Mouse (Mus musculus): ENCODE results near the gene Dnajc27. TPM values are rescaled to one million over a fixed set of nuclear protein-coding genes. Genes with fewer than 3 reads are reported as not detected.

Gene Dnajc27
- polyA plus RNA-seq, 1 experiment from 2014 or later, result 6.4 TPM

DNA sequence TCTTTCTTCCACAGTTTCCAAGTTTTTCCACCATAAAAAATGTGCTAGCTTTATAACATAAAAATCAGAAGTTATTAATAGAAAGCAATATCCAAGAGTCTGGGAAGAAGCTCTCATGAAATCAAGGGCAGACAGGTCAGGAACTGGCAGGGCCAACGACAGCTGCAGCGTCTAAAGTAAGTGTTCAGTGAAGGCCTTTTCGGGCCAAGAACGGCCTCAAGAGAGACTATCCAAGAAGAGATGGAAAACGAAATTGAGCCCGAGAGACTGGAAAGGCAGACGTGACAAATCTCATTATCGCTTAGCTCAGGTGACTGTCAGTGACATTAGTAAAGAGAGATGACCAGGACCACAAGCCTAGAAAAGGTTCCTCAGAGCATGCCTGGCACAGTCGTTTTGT, 24.1 kb upstream of the Dnajc27 start:
- Histone ChIP-seq H3K9ac (no peak overlapping the region), H3K4me2 (no peak overlapping the region), H3K9me3 (no peaks in the 10 kb centered on the region), H3K27ac (no peak overlapping the region), H3K36me3 (no peaks in the 10 kb centered on the region), H3K4me3 (no peak overlapping the region), H3K4me1 (no peaks in the 10 kb centered on the region), H3K27me3 (no peaks in the 10 kb centered on the region)
- 50% methylated on average over 9 of the region's 9 CpGs for WGBS
- ATAC-seq (ENCODE audit: borderline replicate concordance, extremely low read depth, low FRiP score, low TSS enrichment), result no peak

DNA sequence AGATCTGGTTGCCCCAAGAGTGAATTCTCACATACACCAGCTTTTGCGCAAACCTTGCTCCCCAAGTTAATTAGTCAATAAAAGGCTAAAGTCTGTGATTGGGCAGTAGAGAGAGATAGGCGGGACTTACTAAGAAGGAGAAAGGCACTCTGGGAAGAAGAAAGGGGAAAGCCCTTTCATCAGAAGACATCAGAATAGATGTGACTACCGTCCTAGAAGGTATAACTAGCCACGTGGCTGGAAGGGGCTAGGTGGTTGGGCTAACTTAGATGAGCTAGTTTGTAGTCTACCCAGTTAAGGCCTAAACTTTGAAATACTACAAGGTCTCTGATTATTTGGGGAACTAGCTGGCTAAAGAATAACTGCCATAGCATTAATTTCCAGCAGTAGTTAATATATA, 22.7 kb upstream of the Dnajc27 start:
- 83% methylated on average over 4 of the region's 4 CpGs for WGBS
- Histone ChIP-seq H3K27me3 (no peaks in the 10 kb centered on the region), H3K36me3 (no peaks in the 10 kb centered on the region), H3K9ac (no peak overlapping the region), H3K4me2 (no peak overlapping the region), H3K27ac (no peak overlapping the region), H3K4me3 (no peak overlapping the region), H3K9me3 (no peaks in the 10 kb centered on the region), H3K4me1 (no peaks in the 10 kb centered on the region)
- ATAC-seq (ENCODE audit: borderline replicate concordance, extremely low read depth, low FRiP score, low TSS enrichment), result no peak

DNA sequence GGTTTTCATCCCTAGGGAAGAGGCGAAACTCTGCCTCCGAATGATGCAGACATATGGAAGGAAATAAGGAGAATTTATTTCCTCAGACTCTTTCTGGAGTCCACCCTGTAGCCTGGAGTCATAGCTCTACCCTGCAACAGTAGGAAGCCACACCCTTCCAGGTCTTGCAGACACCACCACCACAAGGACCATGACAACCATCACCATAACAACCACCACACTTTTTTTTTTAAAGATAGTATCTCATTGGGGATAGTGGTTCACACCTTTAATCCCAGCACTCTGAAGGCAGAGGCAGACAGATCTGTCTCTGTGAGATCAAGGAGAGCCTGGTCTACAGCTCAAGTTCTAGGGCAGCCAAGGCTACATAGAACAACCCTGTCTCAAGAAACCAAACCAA, 16.9 kb upstream of the Dnajc27 start:
- no peak for ATAC-seq (ENCODE audit: borderline replicate concordance, extremely low read depth, low FRiP score, low TSS enrichment)
- H3K4me2 ChIP-seq, result no peak overlapping the region
- H3K9ac ChIP-seq, result no peak overlapping the region
- no peak overlapping the region for H3K27ac ChIP-seq
- 84% methylated on average over 2 of the region's 2 CpGs for WGBS
- H3K4me1 ChIP-seq, result no peaks in the 10 kb centered on the region
- H3K27me3 ChIP-seq, result no peaks in the 10 kb centered on the region
- H3K9me3 ChIP-seq, result no peaks in the 10 kb centered on the region
- no peak overlapping the region for H3K4me3 ChIP-seq
- H3K36me3 ChIP-seq, result no peaks in the 10 kb centered on the region

DNA sequence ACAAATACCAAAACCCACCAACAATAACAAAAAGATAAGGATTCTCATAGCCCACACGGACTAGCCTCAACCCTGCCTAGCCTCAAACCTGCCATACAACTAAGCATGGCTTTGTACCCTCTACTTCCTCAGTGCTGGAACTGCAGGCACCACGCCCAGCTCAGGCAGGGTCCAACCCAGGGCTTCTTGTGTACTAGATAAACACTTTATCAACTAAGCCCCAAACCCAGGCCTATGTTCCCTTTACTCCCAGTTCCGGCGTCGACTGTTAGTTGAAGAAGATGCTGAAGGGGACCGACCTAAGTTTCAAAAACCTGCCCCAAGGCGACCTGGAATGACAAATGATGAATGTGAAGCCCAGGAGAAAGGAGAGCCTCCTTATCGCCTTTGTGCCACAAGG, 16.4 kb upstream of the Dnajc27 start:
- H3K4me1 ChIP-seq, result no peaks in the 10 kb centered on the region
- no peaks in the 10 kb centered on the region for H3K27me3 ChIP-seq
- H3K4me3 ChIP-seq, result no peak overlapping the region
- WGBS, result 47% methylated on average over 8 of the region's 8 CpGs
- no peaks in the 10 kb centered on the region for H3K9me3 ChIP-seq
- no peaks in the 10 kb centered on the region for H3K36me3 ChIP-seq
- H3K4me2 ChIP-seq, result no peak overlapping the region
- no peak overlapping the region for H3K9ac ChIP-seq
- no peak overlapping the region for H3K27ac ChIP-seq
- no peak for ATAC-seq (ENCODE audit: borderline replicate concordance, extremely low read depth, low FRiP score, low TSS enrichment)

DNA sequence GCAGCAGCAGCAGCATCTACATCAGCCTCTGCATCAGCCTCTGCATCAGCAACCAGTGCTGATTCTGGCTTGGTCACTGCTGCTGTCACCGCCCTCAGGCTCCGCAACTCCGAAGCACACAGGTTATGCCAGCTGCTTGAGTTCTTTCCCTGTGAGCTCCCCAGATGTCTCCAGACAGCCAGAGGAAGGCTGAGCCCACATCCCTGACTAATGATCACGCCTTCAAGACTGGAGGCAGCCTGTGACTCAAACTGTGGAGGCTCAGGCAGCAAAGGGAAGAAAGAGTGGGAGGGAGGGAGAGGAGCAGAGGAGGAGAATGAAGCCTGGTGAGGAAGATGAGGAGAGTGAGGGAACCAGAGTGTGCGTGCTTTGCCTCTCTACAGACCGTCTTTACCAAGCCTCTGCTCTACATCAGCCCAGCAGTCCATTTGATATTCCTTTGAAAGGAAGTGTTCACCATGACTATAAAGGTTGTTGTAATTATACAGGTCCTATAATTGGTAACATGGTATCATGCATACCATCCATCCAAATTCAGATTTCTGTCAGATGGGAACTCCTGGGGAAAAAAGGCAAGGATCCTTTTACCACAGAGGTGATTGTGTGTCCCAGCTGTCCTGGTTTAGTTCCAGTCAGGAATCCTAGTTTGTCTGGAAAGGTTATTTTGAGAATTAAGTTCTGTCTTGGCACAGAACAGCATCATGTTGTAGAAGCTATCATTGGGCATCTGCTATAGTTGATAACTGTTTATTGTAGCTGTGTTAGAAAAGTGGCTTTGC, 15.5 kb upstream of the Dnajc27 start:
- Histone ChIP-seq H3K4me2 (no peak overlapping the region), H3K9ac (no peak overlapping the region), H3K4me1 (no peaks in the 10 kb centered on the region), H3K36me3 (no peaks in the 10 kb centered on the region), H3K9me3 (no peaks in the 10 kb centered on the region), H3K27ac (no peak overlapping the region), H3K27me3 (no peaks in the 10 kb centered on the region), H3K4me3 (no peak overlapping the region)
- WGBS, result 65% methylated on average over 6 of the region's 6 CpGs
- no peak for ATAC-seq (ENCODE audit: borderline replicate concordance, extremely low read depth, low FRiP score, low TSS enrichment)

DNA sequence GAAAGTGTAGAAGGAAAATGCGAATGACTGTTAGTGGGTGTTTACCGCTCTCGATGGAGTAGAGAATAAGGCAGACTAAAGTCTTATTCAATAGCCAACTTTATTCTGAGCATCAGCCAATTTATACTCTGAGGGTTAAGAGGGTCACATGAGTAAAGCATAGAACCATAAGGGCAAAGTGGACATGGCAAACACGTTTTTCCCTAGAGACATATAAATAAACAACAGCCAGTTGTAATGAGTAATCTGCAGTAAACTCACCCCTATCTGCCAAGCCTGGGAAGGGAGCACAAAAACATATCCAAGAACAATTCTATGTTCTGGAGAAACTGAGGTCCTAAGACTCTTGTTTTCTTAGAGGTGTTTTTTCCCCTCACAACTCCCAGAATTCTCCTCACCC, 13.8 kb upstream of the Dnajc27 start:
- no peak for ATAC-seq (ENCODE audit: borderline replicate concordance, extremely low read depth, low FRiP score, low TSS enrichment)
- no peak overlapping the region for H3K27ac ChIP-seq

DNA sequence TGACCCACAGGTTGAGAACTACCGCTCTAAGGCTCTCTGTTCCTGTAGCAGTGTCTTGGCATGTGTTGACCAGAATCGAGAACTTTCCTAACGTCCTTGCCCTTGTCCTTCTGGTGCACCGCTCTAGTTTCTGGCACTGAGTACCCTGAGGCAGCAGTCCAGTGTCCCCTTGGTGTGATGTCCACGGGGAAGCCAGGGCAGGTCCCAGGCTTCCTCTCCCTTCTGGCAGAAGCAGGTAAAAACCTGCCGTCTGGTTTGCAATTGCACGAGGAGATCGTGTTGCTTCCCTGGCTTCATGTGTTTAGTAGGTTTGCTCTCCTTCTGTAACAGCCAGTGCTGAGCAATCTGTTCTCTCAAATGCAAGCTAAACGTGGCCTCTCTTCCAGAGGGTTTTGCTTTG, 10.7 kb upstream of the Dnajc27 start:
- H3K4me2 ChIP-seq, result no peak overlapping the region
- no peak overlapping the region for H3K4me3 ChIP-seq
- WGBS, result 79% methylated on average over 9 of the region's 9 CpGs
- H3K4me1 ChIP-seq, result no peaks in the 10 kb centered on the region
- H3K9me3 ChIP-seq, result no peaks in the 10 kb centered on the region
- no peaks in the 10 kb centered on the region for H3K27me3 ChIP-seq
- ATAC-seq (ENCODE audit: borderline replicate concordance, extremely low read depth, low FRiP score, low TSS enrichment), result no peak
- H3K36me3 ChIP-seq, result no peaks in the 10 kb centered on the region
- H3K27ac ChIP-seq, result no peak overlapping the region
- H3K9ac ChIP-seq, result no peak overlapping the region

More for the DNA sequence above, 13.8 kb upstream of the Dnajc27 start:
- H3K4me2 ChIP-seq, result no peak overlapping the region
- H3K4me3 ChIP-seq, result no peak overlapping the region
- H3K36me3 ChIP-seq, result no peaks in the 10 kb centered on the region
- H3K27me3 ChIP-seq, result no peaks in the 10 kb centered on the region
- H3K4me1 ChIP-seq, result no peaks in the 10 kb centered on the region
- H3K9ac ChIP-seq, result no peak overlapping the region
- WGBS, result 66% methylated on average over 4 of the region's 4 CpGs
- H3K9me3 ChIP-seq, result no peaks in the 10 kb centered on the region

DNA sequence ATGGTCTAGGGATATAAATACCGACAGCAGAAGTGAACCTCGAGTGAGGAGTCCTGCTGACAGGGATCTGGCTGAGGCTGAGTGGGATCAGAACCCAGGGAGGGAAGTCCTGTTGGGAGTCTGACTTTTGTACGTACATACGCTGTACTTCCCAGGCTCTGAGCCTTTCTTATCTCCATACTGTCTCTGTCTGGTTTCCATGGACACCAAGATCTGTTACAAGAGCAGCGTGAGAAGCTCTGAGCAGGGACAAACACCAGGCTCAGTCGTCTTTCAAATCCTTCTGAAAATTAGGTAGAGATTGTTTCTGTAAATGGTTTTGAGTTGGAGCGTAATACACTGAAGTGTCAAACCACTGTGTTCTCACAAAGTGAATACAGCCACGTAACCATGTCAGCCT, 7.0 kb upstream of the Dnajc27 start:
- Histone ChIP-seq H3K27ac (no peak overlapping the region), H3K4me3 (no peak overlapping the region), H3K9me3 (no peaks in the 10 kb centered on the region), H3K27me3 (no peaks in the 10 kb centered on the region), H3K4me2 (no peak overlapping the region), H3K9ac (no peak overlapping the region), H3K4me1 (no peaks in the 10 kb centered on the region), H3K36me3 (no peaks in the 10 kb centered on the region)
- no peak for ATAC-seq (ENCODE audit: borderline replicate concordance, extremely low read depth, low FRiP score, low TSS enrichment)
- WGBS, result 47% methylated on average over 8 of the region's 8 CpGs

DNA sequence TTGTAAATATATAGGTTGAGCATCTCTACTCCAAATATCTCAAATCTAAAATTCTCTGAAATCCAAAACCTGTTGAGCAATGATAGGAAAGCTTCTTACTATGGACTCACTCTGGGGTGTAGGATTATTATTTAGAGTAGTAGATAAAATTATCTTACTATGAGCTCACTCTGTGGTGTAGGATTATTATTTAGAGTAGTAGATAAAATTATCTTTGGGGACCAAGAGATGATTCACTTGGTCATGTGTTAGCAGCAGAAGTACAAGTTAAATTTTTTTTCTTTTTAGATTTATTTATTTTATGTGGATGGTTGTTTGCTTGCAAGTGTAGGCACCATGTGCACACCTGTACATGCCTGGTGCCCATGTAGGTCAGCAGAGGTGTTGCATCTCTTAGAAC, 6.0 kb upstream of the Dnajc27 start:
- Histone ChIP-seq H3K9ac (no peak overlapping the region), H3K9me3 (no peaks in the 10 kb centered on the region), H3K36me3 (no peaks in the 10 kb centered on the region), H3K4me2 (no peak overlapping the region), H3K4me1 (no peaks in the 10 kb centered on the region), H3K27me3 (no peaks in the 10 kb centered on the region), H3K4me3 (no peak overlapping the region), H3K27ac (no peak overlapping the region)
- ATAC-seq (ENCODE audit: borderline replicate concordance, extremely low read depth, low FRiP score, low TSS enrichment), result no peak

DNA sequence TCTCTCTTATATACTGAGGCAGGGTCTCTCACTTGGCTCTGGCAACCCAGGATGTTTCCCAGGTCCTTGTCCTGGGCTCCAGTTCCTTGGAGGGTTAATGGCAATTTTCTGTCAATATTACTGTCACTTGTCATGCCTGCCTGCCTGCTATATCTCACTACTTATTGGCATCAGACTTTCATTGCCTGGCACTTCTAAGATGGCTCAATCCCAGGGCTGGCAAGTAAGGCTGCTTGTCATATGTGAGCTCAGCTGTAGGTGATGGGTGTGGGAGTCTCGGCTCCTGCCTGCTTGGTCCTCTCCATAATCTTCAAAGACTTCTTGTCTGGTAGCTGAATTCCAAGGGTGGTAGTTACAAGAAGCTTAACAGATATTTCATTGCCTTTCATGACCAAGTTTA, 4.3 kb upstream of the Dnajc27 start:
- 31% methylated on average over 1 of the region's 1 CpGs for WGBS
- no peak for ATAC-seq (ENCODE audit: borderline replicate concordance, extremely low read depth, low FRiP score, low TSS enrichment)
- no peak overlapping the region for H3K4me3 ChIP-seq
- H3K4me2 ChIP-seq, result no peak overlapping the region
- no peaks in the 10 kb centered on the region for H3K36me3 ChIP-seq
- H3K4me1 ChIP-seq, result 0 out of 2 replicates have a peak, but pooled peaks cover 6% of the 10 kb centered on the region
- H3K9ac ChIP-seq, result no peak overlapping the region
- no peaks in the 10 kb centered on the region for H3K27me3 ChIP-seq
- no peaks in the 10 kb centered on the region for H3K9me3 ChIP-seq
- H3K27ac ChIP-seq, result no peak overlapping the region

DNA sequence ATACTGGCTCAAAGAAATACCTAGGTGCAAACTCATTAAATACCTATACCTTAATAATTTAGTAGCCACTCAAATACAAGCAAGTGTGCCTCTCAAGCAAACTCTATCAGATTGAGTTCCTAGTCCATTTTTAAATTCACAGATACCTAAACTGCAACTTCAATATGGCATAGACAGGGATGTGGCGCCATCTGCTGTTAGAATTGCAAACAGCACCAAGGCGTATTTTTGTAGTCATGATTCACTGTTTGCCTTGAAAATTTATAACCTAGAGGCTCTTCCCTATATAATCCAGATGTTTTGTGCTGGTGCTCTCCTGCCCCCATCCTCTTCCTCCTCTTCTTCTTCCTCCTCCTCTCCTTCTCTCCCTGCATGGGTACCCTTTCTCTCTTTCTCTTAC, 2.1 kb upstream of the Dnajc27 start:
- Histone ChIP-seq H3K4me3 (no peak overlapping the region), H3K27ac (no peak overlapping the region), H3K4me2 (no peak overlapping the region), H3K36me3 (no peaks in the 10 kb centered on the region), H3K9me3 (no peaks in the 10 kb centered on the region), H3K27me3 (no peaks in the 10 kb centered on the region), H3K9ac (no peak overlapping the region), H3K4me1 (0 out of 2 replicates have a peak, but pooled peaks cover 9% of the 10 kb centered on the region)
- 2% methylated on average over 2 of the region's 2 CpGs for WGBS
- ATAC-seq (ENCODE audit: borderline replicate concordance, extremely low read depth, low FRiP score, low TSS enrichment), result no peak

DNA sequence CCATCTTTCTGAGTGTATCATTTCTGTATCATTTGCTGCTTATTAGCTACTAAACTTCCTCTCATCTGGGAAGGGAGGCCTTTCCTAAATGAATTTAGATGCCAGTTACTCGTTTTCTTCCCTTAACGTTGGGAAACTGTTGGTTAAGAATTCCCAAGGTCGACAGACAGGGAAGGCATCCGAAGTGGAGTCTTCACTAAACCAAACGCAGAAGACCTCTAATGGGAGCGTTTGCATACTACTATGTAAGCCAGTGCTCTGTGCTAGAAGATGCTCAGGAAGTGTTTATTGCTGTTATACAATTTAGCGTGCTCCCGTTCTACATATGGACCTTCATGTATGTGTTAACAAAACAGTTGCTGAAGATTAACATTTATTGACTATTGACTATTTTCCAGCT, 1.1 kb downstream of the Dnajc27 start:
- Histone ChIP-seq H3K27ac (no peak overlapping the region), H3K4me2 (peak overlapping the region; percentile 77), H3K36me3 (peaks cover 13% of the 10 kb centered on the region; the same call in 1 of the 2 replicates), H3K9ac (no peak overlapping the region), H3K27me3 (no peaks in the 10 kb centered on the region), H3K4me1 (0 out of 2 replicates have a peak, but pooled peaks cover 9% of the 10 kb centered on the region), H3K9me3 (no peaks in the 10 kb centered on the region), H3K4me3 (peak overlapping the region; percentile 56; the same call in 1 of the 2 replicates)
- WGBS, result 57% methylated on average over 8 of the region's 8 CpGs
- no peak for ATAC-seq (ENCODE audit: borderline replicate concordance, extremely low read depth, low FRiP score, low TSS enrichment)

DNA sequence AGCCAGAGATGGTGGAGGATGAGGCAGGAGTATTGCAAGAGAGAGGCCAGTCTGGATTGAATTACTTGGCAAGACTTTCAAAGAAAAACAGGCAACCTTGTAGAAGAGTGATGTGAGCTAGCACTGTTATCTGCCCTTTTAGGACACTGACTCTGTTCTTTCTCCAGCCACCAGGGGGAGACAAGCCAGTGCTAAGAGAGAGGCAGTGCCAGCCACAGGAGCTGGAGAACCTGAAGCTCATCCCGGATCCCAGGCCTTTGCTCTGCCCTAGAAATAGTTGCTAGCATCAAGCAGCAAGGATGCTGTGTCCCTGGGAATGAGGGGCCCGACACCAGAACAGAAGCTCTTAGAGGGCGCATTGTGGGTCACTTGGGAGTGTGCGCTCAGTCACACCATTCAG, 25.0 kb downstream of the Dnajc27 start:
- Histone ChIP-seq H3K9me3 (no peaks in the 10 kb centered on the region), H3K4me2 (no peak overlapping the region), H3K27ac (no peak overlapping the region), H3K4me3 (no peak overlapping the region), H3K4me1 (no peaks in the 10 kb centered on the region), H3K36me3 (peaks cover 9% of the 10 kb centered on the region), H3K27me3 (no peaks in the 10 kb centered on the region), H3K9ac (no peak overlapping the region)
- ATAC-seq (ENCODE audit: borderline replicate concordance, extremely low read depth, low FRiP score, low TSS enrichment), result peak; percentile 23; the same call in 1 of the 2 replicates
- WGBS, result 64% methylated on average over 4 of the region's 4 CpGs

All from lung, embryonic 15.5 days (tissue).